Mouse (Mus musculus) heart, embryonic 13.5 days (tissue): ENCODE results near the gene Ctdnep1. TPM values are rescaled to one million over a fixed set of nuclear protein-coding genes. Genes with fewer than 3 reads are reported as not detected.
"Not testable (repeated sequence)": the region's sequence is repeated elsewhere in the genome, so short reads cannot be mapped to it uniquely, and the experiment has no call there.

Experiments used
- ATAC-seq: fragments of 200-750 bp; cut with Nextera tagmentation; 2 replicates; pipeline ENCODE4 v1.8.0; 2017; ENCODE audit warnings: moderate TSS enrichment; ENCODE audit not compliant: insufficient number of reproducible peaks, low FRiP score, low TSS enrichment; ENCODE audit errors: extremely low read depth
- H3K27ac ChIP-seq: fragments of 300-500 bp; sonication (generic); replicated peaks from 2 replicates; pipeline ENCODE4 v1.5.1; 2015; ENCODE audit warnings: moderate library complexity, mild to moderate bottlenecking, inconsistent platforms
- H3K27me3 ChIP-seq: fragments of 300-500 bp; sonication (generic); replicated peaks from 2 replicates; pipeline ENCODE4 v1.6.1; 2015; ENCODE audit warnings: mild to moderate bottlenecking, inconsistent platforms
- H3K36me3 ChIP-seq: fragments of 300-500 bp; sonication (generic); 2 replicates; pipeline ENCODE4 v1.6.1; 2015; ENCODE audit warnings: mild to moderate bottlenecking, inconsistent platforms
- H3K4me1 ChIP-seq: fragments of 300-500 bp; sonication (generic); 2 replicates; pipeline ENCODE4 v1.6.1; 2015; ENCODE audit warnings: inconsistent platforms
- H3K4me2 ChIP-seq: fragments of 300-500 bp; sonication (generic); 2 replicates; pipeline ENCODE4 v1.6.1; 2015; ENCODE audit warnings: inconsistent platforms, mild to moderate bottlenecking, moderate library complexity
- H3K4me3 ChIP-seq: fragments of 300-500 bp; sonication (generic); 2 replicates; pipeline ENCODE4 v1.5.1; 2015; ENCODE audit warnings: moderate library complexity, mild to moderate bottlenecking, inconsistent platforms
- H3K9ac ChIP-seq: fragments of 300-500 bp; sonication (generic); 2 replicates; pipeline ENCODE4 v1.6.1; 2015; ENCODE audit warnings: inconsistent platforms, mild to moderate bottlenecking, moderate library complexity
- H3K9me3 ChIP-seq: fragments of 300-500 bp; sonication (generic); 2 replicates; pipeline ENCODE4 v1.6.1; 2016; ENCODE audit warnings: inconsistent platforms
- WGBS: fragments of 180-500 bp; shearing (Covaris S2); methylation state at CpG from one replicate; pipeline ENCODE4 v1.1.7; 2015; ENCODE audit warnings: mixed read lengths; 5-methylcytosine and 5-hydroxymethylcytosine counted together
- polyA plus RNA-seq: library from polyadenylated mRNA; unstranded; fragments of >200 nt; fragmentation: Nextera tagmentation; extraction: Ambion mirVana; gene quantifications from 2 replicates; pipeline ENCODE4 v1.2.1, GENCODE M21; 2015

Gene Ctdnep1
- polyA plus RNA-seq, 1 experiment from 2014 or later = 21.0 TPM

DNA sequence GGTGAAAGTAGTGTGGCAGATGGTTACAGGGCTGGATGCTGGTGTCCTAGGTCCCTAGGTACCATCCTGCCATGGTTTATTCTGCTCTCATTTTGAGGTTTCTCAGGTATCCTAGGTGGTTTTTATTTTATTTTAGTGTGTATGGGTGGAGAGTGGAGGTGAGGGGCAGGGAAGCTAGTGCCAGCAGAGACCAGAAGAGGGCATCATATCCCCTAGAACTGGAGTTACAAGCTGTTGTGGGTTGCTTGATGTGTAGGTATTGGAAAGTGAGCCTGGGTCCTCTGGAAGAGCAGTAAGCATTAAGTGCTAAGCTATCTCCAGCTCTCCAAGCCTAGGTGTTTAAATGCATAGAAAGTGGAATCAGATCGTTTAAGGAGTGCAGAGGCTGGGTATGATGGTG is 28.7 kb upstream of the Ctdnep1 start:
- Histone ChIP-seq H3K4me2 (no peak overlapping the region), H3K36me3 (no peaks in the 10 kb centered on the region), H3K9ac (no peak overlapping the region), H3K27ac (no peak overlapping the region), H3K27me3 (peaks cover 30% of the 10 kb centered on the region), H3K4me1 (peaks cover 19% of the 10 kb centered on the region), H3K9me3 (no peaks in the 10 kb centered on the region), H3K4me3 (no peak overlapping the region)
- ATAC-seq = no peak
- 34% methylated on average over 1 of the region's 1 CpGs for WGBS

DNA sequence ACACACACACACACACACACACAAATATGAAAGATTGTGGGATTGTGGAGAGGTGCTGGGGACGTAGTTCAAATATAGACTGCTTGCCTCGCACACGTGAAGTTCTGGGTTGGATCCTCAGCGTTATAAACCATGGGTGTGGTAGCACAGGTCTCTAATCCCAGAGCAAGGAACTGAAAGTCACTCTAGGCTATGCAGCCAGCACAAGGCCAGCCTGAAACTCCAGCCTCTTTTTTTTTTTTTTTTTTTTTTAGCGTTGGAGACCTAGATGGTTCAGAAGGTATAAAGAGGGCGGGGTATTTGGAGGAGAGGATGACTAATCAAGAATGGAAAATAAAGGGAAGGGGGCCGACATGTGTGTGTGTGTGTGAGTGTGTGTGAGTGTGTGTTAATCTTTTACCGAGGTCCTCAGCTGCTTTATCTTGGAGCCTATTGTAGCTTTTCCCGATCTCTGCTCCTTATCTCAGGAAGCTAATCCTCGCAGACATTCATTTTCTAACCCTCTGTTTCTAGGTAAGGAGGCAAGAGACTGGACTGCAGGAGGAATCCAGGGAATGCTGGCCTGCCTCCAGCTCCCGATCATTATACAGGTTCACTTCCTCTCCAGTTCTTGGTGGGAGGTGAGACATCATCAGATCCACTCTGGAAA is 27.6 kb upstream of the Ctdnep1 start:
- Histone ChIP-seq H3K9ac (peak overlapping the region; percentile 21; the same call in 1 of the 2 replicates), H3K9me3 (no peaks in the 10 kb centered on the region), H3K27me3 (peaks cover 34% of the 10 kb centered on the region), H3K36me3 (no peaks in the 10 kb centered on the region), H3K27ac (no peak overlapping the region), H3K4me1 (peaks cover 14% of the 10 kb centered on the region), H3K4me2 (no peak overlapping the region; the same call in 1 of the 2 replicates), H3K4me3 (no peak overlapping the region)
- WGBS = 31% methylated on average over 11 of the region's 11 CpGs
- ATAC-seq = no peak

DNA sequence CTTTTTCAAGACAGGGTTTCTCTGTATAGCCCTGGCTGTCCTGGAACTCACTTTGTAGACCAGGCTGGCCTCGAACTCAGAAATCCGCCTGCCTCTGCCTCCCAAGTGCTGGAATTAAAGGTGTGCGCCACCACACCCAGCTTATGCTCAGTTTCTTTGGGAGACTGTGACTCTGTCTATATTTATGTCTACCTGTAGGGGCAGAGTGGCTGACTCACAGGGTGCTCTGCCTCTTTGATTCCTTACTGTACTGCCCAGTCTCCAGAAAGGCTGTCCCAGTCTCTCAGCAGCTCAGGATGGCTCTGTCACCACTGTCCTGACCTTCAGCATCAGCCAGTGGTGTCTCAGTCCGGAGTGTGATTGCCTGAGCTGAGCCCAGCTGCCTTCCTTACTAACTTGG is 25.3 kb upstream of the Ctdnep1 start:
- not testable (repeated sequence) for H3K4me1 ChIP-seq, H3K36me3 ChIP-seq, H3K9ac ChIP-seq, ATAC-seq, H3K4me3 ChIP-seq, H3K9me3 ChIP-seq, H3K4me2 ChIP-seq, H3K27ac ChIP-seq
- peaks cover 48% of the 10 kb centered on the region for H3K27me3 ChIP-seq
- 69% methylated on average over 4 of the region's 4 CpGs for WGBS

DNA sequence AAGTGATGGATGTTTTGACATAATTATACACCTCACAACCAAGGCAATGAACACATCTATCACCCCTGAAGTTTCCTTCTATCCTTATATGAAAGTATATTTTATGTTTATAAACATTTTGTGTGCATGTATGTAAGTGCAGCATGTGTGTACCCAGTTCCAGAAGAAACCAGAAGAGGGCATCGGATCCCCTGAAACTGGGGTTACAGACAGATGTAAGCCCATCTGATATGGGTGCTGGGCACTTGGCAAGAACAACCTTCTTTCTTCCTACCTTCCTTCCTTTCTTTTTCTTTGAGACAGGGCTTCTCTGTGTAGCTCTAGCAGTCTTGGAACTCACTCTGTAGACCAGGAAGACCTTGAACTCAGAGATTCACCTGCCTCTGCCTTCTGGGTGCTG is 24.7 kb upstream of the Ctdnep1 start:
- no peak overlapping the region for H3K4me2 ChIP-seq
- peaks cover 48% of the 10 kb centered on the region for H3K27me3 ChIP-seq
- peaks cover 10% of the 10 kb centered on the region; the same call in 1 of the 2 replicates for H3K4me1 ChIP-seq
- 53% methylated on average over 1 of the region's 1 CpGs for WGBS
- H3K27ac ChIP-seq = no peak overlapping the region
- no peak overlapping the region for H3K9ac ChIP-seq
- ATAC-seq = no peak
- H3K9me3 ChIP-seq = no peaks in the 10 kb centered on the region
- H3K4me3 ChIP-seq = no peak overlapping the region
- no peaks in the 10 kb centered on the region for H3K36me3 ChIP-seq

DNA sequence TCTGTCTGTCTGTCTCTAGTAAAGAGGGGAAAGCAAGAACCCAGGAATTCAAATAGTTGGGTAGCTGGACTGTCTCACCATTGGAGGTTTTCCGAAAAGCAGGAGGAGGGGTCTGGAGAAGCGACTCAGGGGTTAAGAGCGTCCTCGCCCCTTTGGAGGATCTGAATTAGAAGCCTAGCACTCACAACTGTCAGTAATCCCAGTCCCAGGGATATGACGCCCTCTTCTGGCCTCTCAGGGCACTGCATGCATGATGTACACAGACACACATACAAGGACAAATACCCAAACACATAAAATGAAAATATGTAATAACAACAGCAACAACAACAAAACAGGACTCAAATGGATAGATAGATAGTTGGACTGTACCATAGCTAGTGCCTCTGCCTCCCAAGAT is 20.3 kb upstream of the Ctdnep1 start:
- Histone ChIP-seq H3K36me3 (no peaks in the 10 kb centered on the region), H3K9ac (no peak overlapping the region), H3K27me3 (peaks cover 80% of the 10 kb centered on the region), H3K9me3 (no peaks in the 10 kb centered on the region), H3K4me3 (no peak overlapping the region), H3K27ac (no peak overlapping the region), H3K4me2 (no peak overlapping the region), H3K4me1 (peaks cover 7% of the 10 kb centered on the region)
- WGBS = 32% methylated on average over 5 of the region's 5 CpGs
- no peak for ATAC-seq

DNA sequence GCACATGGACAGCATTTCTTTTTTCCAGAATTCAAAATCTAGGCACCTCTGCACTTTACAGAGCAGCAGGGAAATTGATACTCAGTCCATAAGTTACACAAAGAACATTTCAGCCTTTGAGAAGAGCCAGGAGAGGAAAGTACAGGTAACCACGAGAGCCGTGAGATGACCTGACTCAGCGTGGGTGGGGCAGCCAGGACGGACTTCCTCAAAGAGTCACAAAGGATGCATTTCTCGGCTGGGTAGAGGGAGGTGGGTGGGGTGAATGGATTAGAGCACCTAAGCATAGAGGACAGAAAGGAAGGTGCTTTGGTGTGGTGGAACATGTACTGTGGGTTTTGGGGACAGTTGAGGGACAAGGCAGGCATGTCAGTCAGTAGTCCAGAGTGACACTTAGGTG is 19.1 kb upstream of the Ctdnep1 start:
- no peak overlapping the region for H3K4me3 ChIP-seq
- no peaks in the 10 kb centered on the region for H3K36me3 ChIP-seq
- no peak for ATAC-seq
- no peak overlapping the region for H3K27ac ChIP-seq
- peaks cover 18% of the 10 kb centered on the region for H3K4me1 ChIP-seq
- H3K9me3 ChIP-seq = no peaks in the 10 kb centered on the region
- H3K4me2 ChIP-seq = no peak overlapping the region
- WGBS = 35% methylated on average over 5 of the region's 5 CpGs
- peaks cover 86% of the 10 kb centered on the region for H3K27me3 ChIP-seq
- H3K9ac ChIP-seq = no peak overlapping the region

DNA sequence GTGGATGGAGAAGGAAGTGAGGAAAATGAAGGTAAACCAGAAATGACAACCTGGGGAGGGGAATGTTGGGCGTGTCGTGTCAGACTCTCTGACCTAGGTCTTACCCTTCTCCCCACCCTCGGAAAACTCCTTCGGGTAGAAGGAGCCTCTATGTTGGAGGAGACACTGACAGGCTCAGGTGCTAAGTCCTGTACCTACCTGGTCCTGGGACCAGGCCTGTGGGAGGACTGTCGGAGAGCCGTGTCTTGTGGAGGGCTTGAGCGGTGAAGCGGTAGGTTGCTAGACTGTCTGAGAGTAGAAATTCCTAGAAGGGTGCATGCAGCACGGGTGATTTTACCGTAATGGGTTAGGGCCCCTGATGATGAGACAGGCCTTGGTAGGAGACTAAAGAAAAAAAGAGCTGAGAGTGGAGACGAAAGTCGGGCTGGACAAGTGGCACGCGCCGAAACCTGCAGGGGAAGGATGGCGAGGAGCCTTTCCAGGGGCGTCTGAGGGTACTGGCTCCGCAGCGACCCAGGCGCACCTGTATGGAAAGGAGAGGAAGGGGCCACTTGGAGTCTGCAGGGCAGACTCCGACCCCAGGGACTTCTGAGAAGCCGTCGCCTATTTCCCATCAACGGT is 16.2 kb upstream of the Ctdnep1 start, which contains the start of gene Cldn7:
TSS of gene Cldn7 (plus strand) at position 130 of the 621 bp plus-strand sequence.
- Histone ChIP-seq H3K27ac (no peak within 1 kb of the TSS), H3K9me3 (no peaks in the 10 kb centered on the region), H3K9ac (peak within 1 kb of the TSS; percentile 44; the same call in 1 of the 2 replicates), H3K36me3 (peaks cover 21% of the 10 kb centered on the region), H3K4me2 (peak within 1 kb of the TSS; percentile 82), H3K4me1 (peaks cover 20% of the 10 kb centered on the region), H3K27me3 (peaks cover 86% of the 10 kb centered on the region), H3K4me3 (peak within 1 kb of the TSS; percentile 56)
- no peak for ATAC-seq
- 8% methylated on average over 24 of the region's 24 CpGs for WGBS

DNA sequence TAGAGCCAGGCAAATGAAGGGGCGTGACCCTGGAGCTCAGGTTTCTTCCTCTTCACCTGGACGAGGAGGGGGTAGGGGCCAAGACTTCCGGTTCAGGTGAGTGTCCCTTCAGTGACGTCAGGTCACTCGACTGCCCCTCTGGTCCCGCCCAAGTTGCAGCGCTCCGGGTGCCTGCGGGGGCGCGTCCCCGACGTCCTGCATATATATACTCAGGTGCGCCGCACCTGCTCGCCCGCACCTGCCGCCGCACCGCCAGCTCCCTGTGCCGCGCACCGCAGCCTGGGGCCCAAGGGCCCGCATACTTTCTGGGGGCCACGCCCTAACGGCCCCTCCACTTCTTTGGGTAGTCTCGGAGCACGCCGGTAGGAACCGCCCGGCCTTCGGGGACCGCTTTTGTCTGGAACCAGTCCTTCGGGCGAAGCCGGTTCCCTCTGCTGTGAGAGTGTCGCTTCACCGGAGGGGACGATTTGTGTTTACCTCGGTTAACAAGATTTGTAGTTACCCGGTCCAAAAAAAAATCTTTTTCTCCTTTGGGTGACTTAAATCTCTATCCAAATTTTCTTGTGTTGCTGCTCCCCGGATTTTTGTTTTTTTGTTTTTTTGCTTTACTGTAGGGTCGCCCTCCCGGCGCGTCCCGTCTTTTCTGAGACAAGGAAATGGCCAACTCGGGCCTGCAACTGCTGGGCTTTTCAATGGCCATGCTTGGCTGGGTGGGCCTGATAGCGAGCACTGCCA is 15.5 kb upstream of the Ctdnep1 start:
- Histone ChIP-seq H3K27ac (no peak overlapping the region), H3K9me3 (no peaks in the 10 kb centered on the region), H3K4me3 (peak overlapping the region; percentile 56), H3K9ac (peak overlapping the region; percentile 77), H3K4me2 (peak overlapping the region; percentile 82), H3K4me1 (peaks cover 20% of the 10 kb centered on the region), H3K27me3 (peaks cover 79% of the 10 kb centered on the region), H3K36me3 (peaks cover 27% of the 10 kb centered on the region)
- 3% methylated on average over 49 of the region's 49 CpGs for WGBS
- no peak for ATAC-seq

DNA sequence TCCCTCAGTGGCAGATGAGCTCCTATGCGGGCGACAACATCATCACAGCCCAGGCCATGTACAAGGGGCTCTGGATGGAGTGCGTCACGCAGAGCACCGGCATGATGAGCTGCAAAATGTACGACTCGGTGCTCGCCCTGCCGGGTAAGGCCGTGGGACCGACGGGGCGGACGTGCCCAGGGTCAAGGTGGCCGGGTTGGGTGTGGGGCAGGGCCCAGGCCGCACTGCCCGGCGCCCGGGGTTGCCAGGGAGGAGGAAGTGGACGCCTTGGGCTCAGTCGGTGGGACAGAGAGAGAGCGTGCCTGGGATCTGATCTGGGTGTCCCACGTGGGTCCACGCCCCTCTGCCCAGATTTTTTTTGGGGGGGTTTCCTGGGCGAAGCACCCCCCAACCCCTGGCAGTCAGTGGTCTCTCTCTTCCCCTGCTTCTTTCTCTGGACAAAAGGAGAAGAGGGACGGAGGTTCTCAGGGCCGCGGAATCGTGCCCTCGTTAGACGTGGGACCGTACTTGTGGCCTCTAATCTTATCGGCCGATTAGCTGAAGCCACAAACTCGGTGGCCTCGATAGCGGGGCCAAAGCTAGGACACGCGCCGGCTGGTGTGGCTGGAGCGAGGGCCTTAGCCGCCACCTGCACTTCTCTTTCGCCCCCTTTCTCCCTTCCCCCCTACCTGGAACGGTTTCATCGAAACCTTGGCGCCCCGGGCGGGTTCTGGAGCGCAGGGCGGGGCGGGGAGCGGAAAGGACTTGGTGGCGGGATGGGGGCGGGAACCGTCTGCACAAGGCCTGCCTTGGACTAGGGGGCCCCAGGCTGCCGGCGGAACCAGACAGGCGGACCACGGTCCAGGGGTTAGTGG is 14.7 kb upstream of the Ctdnep1 start:
- Histone ChIP-seq H3K4me3 (peak overlapping the region; percentile 56), H3K9ac (peak overlapping the region; percentile 77), H3K27ac (no peak overlapping the region), H3K4me1 (peaks cover 20% of the 10 kb centered on the region), H3K9me3 (no peaks in the 10 kb centered on the region), H3K27me3 (peaks cover 71% of the 10 kb centered on the region), H3K36me3 (peaks cover 33% of the 10 kb centered on the region), H3K4me2 (peak overlapping the region; percentile 82)
- no peak; the same call in 1 of the 2 replicates for ATAC-seq
- 1% methylated on average over 57 of the region's 59 CpGs for WGBS

DNA sequence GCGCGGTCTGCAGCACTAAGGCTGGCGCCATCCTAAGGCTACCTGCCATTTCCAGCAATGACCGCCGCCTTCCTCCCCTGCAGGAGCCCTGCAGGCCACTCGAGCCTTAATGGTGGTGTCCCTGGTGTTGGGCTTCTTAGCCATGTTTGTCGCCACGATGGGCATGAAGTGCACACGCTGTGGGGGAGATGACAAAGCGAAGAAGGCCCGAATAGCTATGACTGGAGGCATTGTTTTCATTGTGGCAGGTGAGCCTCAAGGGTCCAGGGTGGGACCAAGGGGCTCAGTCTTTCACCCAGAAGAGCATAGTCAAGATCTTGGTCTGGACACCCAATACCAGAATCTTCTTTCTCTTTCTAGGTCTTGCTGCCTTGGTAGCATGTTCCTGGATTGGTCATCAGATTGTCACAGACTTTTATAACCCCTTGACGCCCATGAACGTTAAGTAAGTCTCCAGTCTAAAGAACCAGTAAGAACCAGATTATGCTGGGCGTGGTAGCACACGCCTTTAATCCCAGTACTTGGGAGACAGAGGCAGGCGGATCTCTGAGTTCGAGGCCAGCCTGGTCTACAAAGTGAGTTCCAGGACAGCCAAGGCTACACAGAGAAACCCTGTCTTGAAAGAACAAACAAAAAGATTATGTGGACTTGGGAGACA is 14.0 kb upstream of the Ctdnep1 start:
- H3K36me3 ChIP-seq = peaks cover 40% of the 10 kb centered on the region
- peaks cover 63% of the 10 kb centered on the region for H3K27me3 ChIP-seq
- peak overlapping the region; percentile 77 for H3K9ac ChIP-seq
- H3K9me3 ChIP-seq = no peaks in the 10 kb centered on the region
- peak overlapping the region; percentile 56 for H3K4me3 ChIP-seq
- no peak for ATAC-seq
- peaks cover 20% of the 10 kb centered on the region for H3K4me1 ChIP-seq
- H3K27ac ChIP-seq = no peak overlapping the region
- WGBS = 39% methylated on average over 17 of the region's 17 CpGs
- H3K4me2 ChIP-seq = peak overlapping the region; percentile 82
